8 mouse cellular contexts compared by ENCODE assay signal in genomic region chr3:105053698-105054001, GRCm38 (mm10). TPM values are rescaled to one million over a fixed set of nuclear protein-coding genes. Genes with fewer than 3 reads are reported as not detected.
A peak's percentile ranks its signal among the peaks of the same experiment; 100 is the strongest.
DNase-seq lines count a peak whose midpoint lies in the region; ATAC-seq and TF ChIP-seq lines count a peak whose summit lies in the region.

No protein-coding gene starts in this region.

- peaks cover 40% of the 10 kb centered on the region for H3K79me2 ChIP-seq in C2C12 (ENCODE audit: control insufficient read depth, insufficient read depth)

- no peak for ATAC-seq in heart, embryonic 11.5 days (replicated peaks; ENCODE audit: insufficient number of reproducible peaks, low FRiP score, low TSS enrichment)
- no peak for ATAC-seq in forebrain, embryonic 16.5 days
- ATAC-seq in liver, embryonic 16.5 days (ENCODE audit: low read depth): no peak

- H3K4me1 ChIP-seq in heart, embryonic 11.5 days (ENCODE audit: control insufficient read depth, insufficient read depth, low read length): peaks cover 34% of the 10 kb centered on the region
- peaks cover 29% of the 10 kb centered on the region for H3K4me1 ChIP-seq in forebrain, embryonic 16.5 days (replicated peaks; ENCODE audit: control insufficient read depth, insufficient read depth, low read length)
- peaks cover 4% of the 10 kb centered on the region for H3K4me1 ChIP-seq in liver, embryonic 16.5 days (ENCODE audit: control insufficient read depth, low read depth, low read length)

- no peaks in the 10 kb centered on the region for H3K36me3 ChIP-seq in heart, embryonic 11.5 days (ENCODE audit: control insufficient read depth, insufficient read depth, low read length)
- H3K36me3 ChIP-seq in C2C12 (ENCODE audit: control insufficient read depth, insufficient read depth): no peaks in the 10 kb centered on the region
- no peaks in the 10 kb centered on the region for H3K36me3 ChIP-seq in forebrain, embryonic 16.5 days (ENCODE audit: control insufficient read depth, insufficient read depth)
- no peaks in the 10 kb centered on the region for H3K36me3 ChIP-seq in liver, embryonic 16.5 days (ENCODE audit: control insufficient read depth, insufficient read depth)

- TF ChIP-seq CTCF in C2C12 (IDR thresholded peaks at IDR 0.05; ENCODE audit: control insufficient read depth, insufficient read depth, insufficient read length): no peak

- peak overlapping the region; percentile 62 for H3K4me2 ChIP-seq in heart, embryonic 11.5 days
- peak overlapping the region; percentile 78 for H3K4me2 ChIP-seq in forebrain, embryonic 16.5 days (ENCODE audit: low read length)
- peak overlapping the region; percentile 51 for H3K4me2 ChIP-seq in liver, embryonic 16.5 days (ENCODE audit: low read depth, low read length)

- no peaks in the 10 kb centered on the region for H3K9me3 ChIP-seq in heart, embryonic 11.5 days (replicated peaks; ENCODE audit: control insufficient read depth, low read length)
- H3K9me3 ChIP-seq in forebrain, embryonic 16.5 days (ENCODE audit: control insufficient read depth, low read length): no peaks in the 10 kb centered on the region
- H3K9me3 ChIP-seq in liver, embryonic 16.5 days (replicated peaks; ENCODE audit: control insufficient read depth, low read length): no peaks in the 10 kb centered on the region

- peak overlapping the region; percentile 89 for H3K9ac ChIP-seq in heart, embryonic 11.5 days (ENCODE audit: low read depth, low read length)
- H3K9ac ChIP-seq in forebrain, embryonic 16.5 days (replicated peaks; ENCODE audit: low read depth, low read length): peak overlapping the region; percentile 53
- no peak overlapping the region for H3K9ac ChIP-seq in liver, embryonic 16.5 days (ENCODE audit: low read depth, low read length)

- 57% methylated on average over 4 of the region's 4 CpGs for WGBS in heart, embryonic 11.5 days (ENCODE audit: insufficient replicate concordance)
- WGBS in forebrain, embryonic 16.5 days: 76% methylated on average over 4 of the region's 4 CpGs
- WGBS in liver, embryonic 16.5 days (ENCODE audit: insufficient replicate concordance): 52% methylated on average over 4 of the region's 4 CpGs

- no peak for DNase-seq in heart, adult 9 months (ENCODE audit: low spot score in 2 of 2)
- no peak for DNase-seq in embryo, embryonic 11 days
- no peak for DNase-seq in adrenal gland, adult 18-20 months (ENCODE audit: low spot score in 2 of 2)
- no peak for DNase-seq in urinary bladder, adult 18-20 months (ENCODE audit: low spot score in 2 of 2)

- peak overlapping the region; percentile 94 for H3K27ac ChIP-seq in heart, embryonic 11.5 days (ENCODE audit: low read depth, low read length)
- H3K27ac ChIP-seq in forebrain, embryonic 16.5 days (ENCODE audit: low read length): peak overlapping the region; percentile 55; the same call in 1 of the 2 replicates
- H3K27ac ChIP-seq in liver, embryonic 16.5 days (ENCODE audit: low read length): no peak overlapping the region

- H3ac ChIP-seq in C2C12 (ENCODE audit: control insufficient read depth, insufficient read length, low read depth): no peak overlapping the region

- H3K27me3 ChIP-seq in heart, embryonic 11.5 days (ENCODE audit: control insufficient read depth, insufficient read depth, low read length): no peaks in the 10 kb centered on the region
- no peaks in the 10 kb centered on the region for H3K27me3 ChIP-seq in C2C12 (ENCODE audit: control insufficient read depth, insufficient read depth, insufficient read length)
- H3K27me3 ChIP-seq in forebrain, embryonic 16.5 days (replicated peaks; ENCODE audit: control insufficient read depth, insufficient read depth, low read length): no peaks in the 10 kb centered on the region
- peaks cover 36% of the 10 kb centered on the region for H3K27me3 ChIP-seq in liver, embryonic 16.5 days (ENCODE audit: control insufficient read depth, insufficient read depth, low read depth, low read length)

- peaks cover 38% of the 10 kb centered on the region for H3K79me3 ChIP-seq in C2C12 (ENCODE audit: low read depth)

- H3K4me3 ChIP-seq in heart, embryonic 11.5 days (ENCODE audit: low read depth, low read length): peak overlapping the region; percentile 92
- H3K4me3 ChIP-seq in C2C12 (ENCODE audit: insufficient read depth, poor library complexity, severe bottlenecking): peak overlapping the region; percentile 92
- H3K4me3 ChIP-seq in forebrain, embryonic 16.5 days (replicated peaks; ENCODE audit: low read length): peak overlapping the region; percentile 63
- peak overlapping the region; percentile 64 for H3K4me3 ChIP-seq in liver, embryonic 16.5 days (ENCODE audit: low read depth, low read length)

TF ChIP-seq in C2C12, 6 proteins besides CTCF, POLR2A, EP300 and RAD21:
- TF ChIP-seq MAX (IDR thresholded peaks at IDR 0.05): no peak
- no peak for TF ChIP-seq CEBPB (IDR thresholded peaks at IDR 0.05; ENCODE audit: low read depth)
- TF ChIP-seq USF1 (IDR thresholded peaks at IDR 0.05; ENCODE audit: low read depth): no peak
- TF ChIP-seq MYOD1 (IDR thresholded peaks at IDR 0.05; ENCODE audit: control insufficient read depth, insufficient read length, low read depth): no peak
- TF ChIP-seq MYOG (IDR thresholded peaks at IDR 0.05; ENCODE audit: control insufficient read depth, extremely low read depth, insufficient read length): no peak
- no peak for TF ChIP-seq FOSL1 (IDR thresholded peaks at IDR 0.05; ENCODE audit: insufficient read depth, low read length, poor library complexity, severe bottlenecking)

RNA-seq across cellular contexts. Expression of gene Cttnbp2nl, which starts 0.7 kb away (rescaled TPM):
- polyA plus RNA-seq in heart, embryonic 11.5 days (2014; fragmentation: Nextera tagmentation; extraction: Ambion mirVana): 26.1 and 35.7 TPM in 2 replicates
- polyA plus RNA-seq in C2C12 (2012; fragmentation: generic; extraction: Trizol): 11.2 TPM
- polyA plus RNA-seq in forebrain, embryonic 16.5 days (2015; fragmentation: Nextera tagmentation; extraction: Ambion mirVana): 62.6 and 70.2 TPM in 2 replicates
- polyA plus RNA-seq in liver, embryonic 16.5 days (2015; fragmentation: Nextera tagmentation; extraction: Ambion mirVana): 2.1 and 3.3 TPM in 2 replicates
- 10 to 100 TPM; 18.8 to 27.5 TPM for total RNA-seq in adrenal gland, adult 18-20 months (2021)

RNA-seq across cellular contexts. Expression of gene 4930564D02Rik, which starts 13.0 kb away (rescaled TPM):
- not detected in 2 replicates for polyA plus RNA-seq in heart, embryonic 11.5 days (2014; fragmentation: Nextera tagmentation; extraction: Ambion mirVana)
- polyA plus RNA-seq in C2C12 (2012; fragmentation: generic; extraction: Trizol): not detected
- not detected in 2 replicates for polyA plus RNA-seq in forebrain, embryonic 16.5 days (2015; fragmentation: Nextera tagmentation; extraction: Ambion mirVana)
- not detected in 2 replicates for polyA plus RNA-seq in liver, embryonic 16.5 days (2015; fragmentation: Nextera tagmentation; extraction: Ambion mirVana)
- total RNA-seq in adrenal gland, adult 18-20 months (2021): not detected
